In genomic region chr10:25642079-25642696, GRCm38 (mm10) we compare ENCODE assay signal across 25 mouse cellular contexts.
DNase-seq lines count a peak whose midpoint lies in the region; ATAC-seq and TF ChIP-seq lines count a peak whose summit lies in the region.
"Had no signal": no experiment of that assay in that cellular context is flagged by ENCODE, and none has a peak within 500 bp of the region (broad histone marks: within the 10 kb centered on the region; RNA-seq: fewer than 3 reads in every experiment).

No protein-coding gene starts in this region.

- DNase-seq in hindbrain, embryonic 11.5 days (ENCODE audit: low spot score): no peak
- DNase-seq in brain, embryonic 14.5 days (ENCODE audit: low read depth): peak; percentile 46
- DNase-seq in embryo, embryonic 10.5 days (ENCODE audit: low spot score): no peak
- DNase-seq: adrenal gland, postnatal 36 days; B cell, adult 2 months; cerebellum, adult 11-12 months; cerebellum, postnatal 10 days; gastrocnemius, adult 2 months; heart, postnatal 36 days; kidney, adult 8-10 months; kidney, postnatal 14 days; liver, postnatal 0 days; thymus, postnatal 14 days had no signal

- no peak overlapping the region for H3K4me2 ChIP-seq in hindbrain, embryonic 15.5 days
- no peak overlapping the region for H3K4me2 ChIP-seq in hindbrain, embryonic 11.5 days (replicated peaks; ENCODE audit: low read depth, low read length)
- no peak overlapping the region for H3K4me2 ChIP-seq in midbrain, embryonic 15.5 days
- no peak overlapping the region for H3K4me2 ChIP-seq in midbrain, embryonic 13.5 days (replicated peaks)
- H3K4me2 ChIP-seq in intestine, embryonic 16.5 days (ENCODE audit: low read depth, low read length): no peak overlapping the region
- H3K4me2 ChIP-seq: heart, embryonic 15.5 days; limb, embryonic 12.5 days; liver, embryonic 11.5 days; midbrain, embryonic 12.5 days had no signal

- no peaks in the 10 kb centered on the region for H3K36me3 ChIP-seq in hindbrain, embryonic 15.5 days
- H3K36me3 ChIP-seq in hindbrain, embryonic 11.5 days (ENCODE audit: control insufficient read depth, insufficient read depth, low read length): no peaks in the 10 kb centered on the region
- H3K36me3 ChIP-seq in midbrain, embryonic 15.5 days (replicated peaks): no peaks in the 10 kb centered on the region
- no peaks in the 10 kb centered on the region for H3K36me3 ChIP-seq in midbrain, embryonic 13.5 days
- H3K36me3 ChIP-seq in intestine, embryonic 16.5 days (ENCODE audit: control insufficient read depth, insufficient read depth, low read length): no peaks in the 10 kb centered on the region
- H3K36me3 ChIP-seq: G1E; heart, embryonic 15.5 days; limb, embryonic 12.5 days; midbrain, embryonic 12.5 days had no signal

- no peak overlapping the region for H3K9ac ChIP-seq in hindbrain, embryonic 15.5 days
- no peak overlapping the region for H3K9ac ChIP-seq in hindbrain, embryonic 11.5 days (ENCODE audit: low read depth, low read length)
- H3K9ac ChIP-seq in midbrain, embryonic 15.5 days: no peak overlapping the region
- no peak overlapping the region for H3K9ac ChIP-seq in midbrain, embryonic 13.5 days (replicated peaks)
- H3K9ac ChIP-seq in intestine, embryonic 16.5 days (ENCODE audit: low read depth, low read length): no peak overlapping the region
- H3K9ac ChIP-seq: heart, embryonic 15.5 days; limb, embryonic 12.5 days; liver, postnatal 0 days; midbrain, embryonic 12.5 days had no signal

- peak; percentile 61; the same call in 1 of the 2 replicates for ATAC-seq in hindbrain, embryonic 15.5 days (ENCODE audit: low FRiP score, low read depth)
- ATAC-seq in hindbrain, embryonic 11.5 days (ENCODE audit: low FRiP score): no peak
- ATAC-seq in midbrain, embryonic 15.5 days (replicated peaks): peak; percentile 79
- no peak for ATAC-seq in midbrain, embryonic 13.5 days
- peak; percentile 68 for ATAC-seq in intestine, embryonic 16.5 days
- ATAC-seq: liver, postnatal 0 days; lung, postnatal 0 days; Patski had no signal

- H3K9me3 ChIP-seq in hindbrain, embryonic 15.5 days: no peaks in the 10 kb centered on the region
- no peaks in the 10 kb centered on the region for H3K9me3 ChIP-seq in hindbrain, embryonic 11.5 days (ENCODE audit: control insufficient read depth, low read length)
- H3K9me3 ChIP-seq in midbrain, embryonic 15.5 days: no peaks in the 10 kb centered on the region
- H3K9me3 ChIP-seq in midbrain, embryonic 13.5 days: no peaks in the 10 kb centered on the region
- no peaks in the 10 kb centered on the region for H3K9me3 ChIP-seq in intestine, embryonic 16.5 days (ENCODE audit: control insufficient read depth, low read length)
- H3K9me3 ChIP-seq: G1E; heart, embryonic 15.5 days; limb, embryonic 12.5 days; midbrain, embryonic 12.5 days had no signal

- H3K4me1 ChIP-seq in hindbrain, embryonic 15.5 days (replicated peaks): no peaks in the 10 kb centered on the region
- H3K4me1 ChIP-seq in hindbrain, embryonic 11.5 days (replicated peaks; ENCODE audit: control insufficient read depth, insufficient read depth, low read length): no peaks in the 10 kb centered on the region
- peaks cover 8% of the 10 kb centered on the region; the same call in 1 of the 2 replicates for H3K4me1 ChIP-seq in midbrain, embryonic 15.5 days
- peaks cover 7% of the 10 kb centered on the region; the same call in 1 of the 2 replicates for H3K4me1 ChIP-seq in midbrain, embryonic 13.5 days (replicated peaks)
- H3K4me1 ChIP-seq in intestine, embryonic 16.5 days (ENCODE audit: control insufficient read depth, insufficient read depth, low read length): peaks cover 3% of the 10 kb centered on the region; the same call in 1 of the 2 replicates
- H3K4me1 ChIP-seq: heart, embryonic 15.5 days; limb, embryonic 12.5 days; midbrain, embryonic 12.5 days had no signal

- WGBS in hindbrain, embryonic 15.5 days: 80% methylated on average over 9 of the region's 9 CpGs
- 91% methylated on average over 9 of the region's 9 CpGs for WGBS in hindbrain, embryonic 11.5 days
- WGBS in midbrain, embryonic 15.5 days: 75% methylated on average over 9 of the region's 9 CpGs
- 83% methylated on average over 9 of the region's 9 CpGs for WGBS in midbrain, embryonic 13.5 days
- 69% methylated on average over 9 of the region's 9 CpGs for WGBS in intestine, embryonic 16.5 days

- no peak for TF ChIP-seq CTCF in brain, embryonic 14.5 days (IDR thresholded peaks at IDR 0.05; ENCODE audit: borderline replicate concordance, extremely low read depth, insufficient read depth, insufficient read length)

- H3K27ac ChIP-seq in hindbrain, embryonic 15.5 days (replicated peaks): no peak overlapping the region
- H3K27ac ChIP-seq in hindbrain, embryonic 11.5 days (ENCODE audit: low read depth, low read length): no peak overlapping the region
- no peak overlapping the region; the same call in 1 of the 2 replicates for H3K27ac ChIP-seq in midbrain, embryonic 15.5 days
- H3K27ac ChIP-seq in midbrain, embryonic 13.5 days: no peak overlapping the region
- H3K27ac ChIP-seq in intestine, embryonic 16.5 days (ENCODE audit: low read length): no peak overlapping the region
- H3K27ac ChIP-seq: gastrocnemius, adult 2 months; heart, embryonic 15.5 days; limb, embryonic 12.5 days; midbrain, embryonic 12.5 days had no signal

- no peaks in the 10 kb centered on the region for H3K27me3 ChIP-seq in hindbrain, embryonic 15.5 days
- no peaks in the 10 kb centered on the region for H3K27me3 ChIP-seq in hindbrain, embryonic 11.5 days (ENCODE audit: control insufficient read depth, insufficient read depth, low read length)
- H3K27me3 ChIP-seq in midbrain, embryonic 15.5 days (replicated peaks): no peaks in the 10 kb centered on the region
- no peaks in the 10 kb centered on the region for H3K27me3 ChIP-seq in midbrain, embryonic 13.5 days
- no peaks in the 10 kb centered on the region for H3K27me3 ChIP-seq in intestine, embryonic 16.5 days (replicated peaks; ENCODE audit: control insufficient read depth, insufficient read depth, low read length)
- H3K27me3 ChIP-seq: CH12.LX; heart, embryonic 15.5 days; limb, embryonic 12.5 days; midbrain, embryonic 12.5 days; Patski had no signal

- H3K4me3 ChIP-seq in hindbrain, embryonic 15.5 days: no peak overlapping the region
- H3K4me3 ChIP-seq in hindbrain, embryonic 11.5 days (ENCODE audit: low read depth, low read length): no peak overlapping the region
- no peak overlapping the region for H3K4me3 ChIP-seq in midbrain, embryonic 15.5 days
- no peak overlapping the region for H3K4me3 ChIP-seq in midbrain, embryonic 13.5 days (replicated peaks)
- no peak overlapping the region for H3K4me3 ChIP-seq in intestine, embryonic 16.5 days (ENCODE audit: low read length)
- H3K4me3 ChIP-seq: gastrocnemius, adult 2 months; heart, embryonic 15.5 days; limb, embryonic 12.5 days; midbrain, embryonic 12.5 days had no signal

- no peak for TF ChIP-seq POLR2A in brain, embryonic 14.5 days (IDR thresholded peaks at IDR 0.05; ENCODE audit: borderline replicate concordance, extremely low read depth, insufficient read depth, insufficient read length, poor library complexity, severe bottlenecking)

Comparison
In these comparisons a context has a peak if more than half of its experiments do, and no peak if none do; other contexts are left out.
1. ATAC-seq: peak in hindbrain, embryonic 15.5 days (single experiment), midbrain, embryonic 15.5 days (single experiment) and intestine, embryonic 16.5 days (single experiment); none in hindbrain, embryonic 11.5 days (single experiment) and midbrain, embryonic 13.5 days (single experiment).